Mouse (Mus musculus): ENCODE results near the gene Gm42957. TPM values are rescaled to one million over a fixed set of nuclear protein-coding genes. Genes with fewer than 3 reads are reported as not detected.

The Gm42957 gene
- polyA plus RNA-seq, 1 experiment: 0.01 TPM

DNA sequence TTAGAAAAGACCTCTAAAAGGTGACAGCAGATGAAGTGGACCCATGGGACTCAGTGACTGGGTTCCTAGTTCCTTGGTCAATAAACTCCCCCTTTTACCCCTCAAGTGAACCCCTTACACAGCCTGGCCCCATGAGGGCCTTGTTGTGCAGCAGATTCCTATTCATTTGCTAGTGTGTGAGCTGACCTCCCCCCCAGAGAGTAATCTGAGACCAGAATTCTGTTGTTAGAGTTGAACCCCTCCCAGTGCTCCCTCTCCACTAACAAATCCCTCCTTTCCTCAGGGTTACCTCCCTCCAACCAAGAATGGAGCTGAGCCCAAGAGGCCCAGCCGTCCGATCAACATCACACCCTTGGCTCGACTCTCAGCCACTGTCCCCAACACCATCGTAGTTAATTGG, 65.7 kb downstream of the Gm42957 start:
- H3K4me3 ChIP-seq (ENCODE audit: insufficient read depth, poor library complexity, severe bottlenecking): no peak overlapping the region
- peaks cover 52% of the 10 kb centered on the region for H3K36me3 ChIP-seq (ENCODE audit: control insufficient read depth, insufficient read depth)
- H3K79me2 ChIP-seq (ENCODE audit: control insufficient read depth, insufficient read depth): peaks cover 16% of the 10 kb centered on the region
- H3ac ChIP-seq (ENCODE audit: control insufficient read depth, insufficient read length, low read depth): no peak overlapping the region
- TF ChIP-seq MYOD1 (IDR thresholded peaks at IDR 0.05; ENCODE audit: control insufficient read depth, insufficient read length, low read depth) (no peak), MAX (IDR thresholded peaks at IDR 0.05) (no peak), MYOG (IDR thresholded peaks at IDR 0.05; ENCODE audit: control insufficient read depth, extremely low read depth, insufficient read length) (no peak), USF1 (IDR thresholded peaks at IDR 0.05; ENCODE audit: low read depth) (no peak), FOSL1 (IDR thresholded peaks at IDR 0.05; ENCODE audit: insufficient read depth, low read length, poor library complexity, severe bottlenecking) (no peak), CTCF (IDR thresholded peaks at IDR 0.05; ENCODE audit: control insufficient read depth, insufficient read depth, insufficient read length) (no peak)
- no peaks in the 10 kb centered on the region for H3K27me3 ChIP-seq (ENCODE audit: control insufficient read depth, insufficient read depth, insufficient read length)
- H3K79me3 ChIP-seq (ENCODE audit: low read depth): peaks cover 8% of the 10 kb centered on the region

Other genes with a start within 250 kb of the Gm42957 start
- gene BC107364, start 183.2 kb upstream of the Gm42957 start, polyA plus RNA-seq (2012; fragmentation: generic; extraction: Trizol): not detected
- 0.23 TPM for gene Hfe2, start 110.3 kb upstream of the Gm42957 start, polyA plus RNA-seq (2012; fragmentation: generic; extraction: Trizol)
- gene Txnip, start 77.5 kb upstream of the Gm42957 start, polyA plus RNA-seq (2012; fragmentation: generic; extraction: Trizol): 1.2 TPM
- 0.20 TPM for gene Gm16253, start 58.5 kb upstream of the Gm42957 start, polyA plus RNA-seq (2012; fragmentation: generic; extraction: Trizol)
- 6.2 TPM for gene Polr3gl, start 41.3 kb upstream of the Gm42957 start, polyA plus RNA-seq (2012; fragmentation: generic; extraction: Trizol)
- 3.7 TPM for gene Ankrd34a, start 38.8 kb upstream of the Gm42957 start, polyA plus RNA-seq (2012; fragmentation: generic; extraction: Trizol)
- 24.2 TPM for gene Lix1l, start 34.3 kb upstream of the Gm42957 start, polyA plus RNA-seq (2012; fragmentation: generic; extraction: Trizol)
- 80.3 TPM for gene Rbm8a, start 5.5 kb upstream of the Gm42957 start, polyA plus RNA-seq (2012; fragmentation: generic; extraction: Trizol)
- 19.9 TPM for gene Pex11b, start 98 bp upstream of the Gm42957 start, polyA plus RNA-seq (2012; fragmentation: generic; extraction: Trizol)
- gene Itga10, start 10.1 kb downstream of the Gm42957 start, polyA plus RNA-seq (2012; fragmentation: generic; extraction: Trizol): 1.2 TPM
- gene Ankrd35, start 34.7 kb downstream of the Gm42957 start, polyA plus RNA-seq (2012; fragmentation: generic; extraction: Trizol): 0.09 TPM
- 19.2 TPM for gene Pias3, start 60.9 kb downstream of the Gm42957 start, polyA plus RNA-seq (2012; fragmentation: generic; extraction: Trizol)
- gene Nudt17, start 73.1 kb downstream of the Gm42957 start, polyA plus RNA-seq (2012; fragmentation: generic; extraction: Trizol): 3.2 TPM
- gene Polr3c, start 92.2 kb downstream of the Gm42957 start, polyA plus RNA-seq (2012; fragmentation: generic; extraction: Trizol): 36.1 TPM
- gene Rnf115, start 92.2 kb downstream of the Gm42957 start, polyA plus RNA-seq (2012; fragmentation: generic; extraction: Trizol): 13.5 TPM
- gene Pdzk1, start 193.8 kb downstream of the Gm42957 start, polyA plus RNA-seq (2012; fragmentation: generic; extraction: Trizol): not detected
- 0.04 TPM for gene Cd160, start 193.9 kb downstream of the Gm42957 start, polyA plus RNA-seq (2012; fragmentation: generic; extraction: Trizol)